Mouse (Mus musculus) kidney, adult 8-10 months (tissue): ENCODE results near the gene Hist1h3h.
"Not testable (repeated sequence)": the region's sequence is repeated elsewhere in the genome, so short reads cannot be mapped to it uniquely, and the experiment has no call there.

Source experiments
- DNase-seq, 2 experiments: peaks; one replicate each; pipeline ENCODE4 v3.0.0; 2022

The Hist1h3h gene

DNA sequence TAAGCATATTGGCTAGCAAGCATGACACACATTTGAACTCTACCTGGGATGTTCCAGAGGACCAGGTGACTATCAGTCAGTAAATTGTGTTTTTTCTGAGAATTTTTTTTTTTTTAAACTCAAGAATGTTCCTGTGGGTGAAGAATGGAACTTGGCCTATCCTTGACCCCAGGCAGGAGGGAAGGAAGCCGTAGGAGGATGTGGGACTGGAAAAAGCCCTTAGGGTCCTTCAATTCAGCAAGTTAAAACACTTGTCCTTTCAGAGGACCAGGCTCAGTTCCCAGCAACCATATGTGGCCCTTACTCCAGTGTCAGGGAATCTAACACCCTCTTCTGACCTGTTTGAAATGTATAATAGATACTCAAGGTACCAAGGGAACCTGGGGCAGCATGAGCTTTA lies 12.1 kb downstream of the Hist1h3h start:
- no peak for DNase-seq

DNA sequence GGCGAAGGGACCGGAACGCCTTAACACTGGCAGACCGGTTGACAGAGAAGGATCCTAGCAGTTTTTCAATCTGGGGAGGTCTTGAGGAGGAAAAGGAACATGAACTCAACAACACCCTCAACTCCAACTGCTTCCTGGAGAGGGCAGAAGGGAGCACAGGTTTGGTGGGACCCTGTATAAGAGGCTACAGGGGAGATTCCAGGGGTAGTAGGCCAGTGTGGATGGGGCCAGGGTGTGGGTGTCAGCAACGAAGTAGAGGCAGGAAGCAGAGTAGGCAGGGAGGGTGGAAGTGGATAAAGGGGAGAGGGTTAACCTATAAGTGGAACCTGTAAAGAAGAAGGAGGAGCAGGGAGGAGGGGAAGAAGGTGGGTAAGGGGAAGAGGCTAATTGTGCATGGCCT lies 16.0 kb downstream of the Hist1h3h start:
- DNase-seq: no peak

DNA sequence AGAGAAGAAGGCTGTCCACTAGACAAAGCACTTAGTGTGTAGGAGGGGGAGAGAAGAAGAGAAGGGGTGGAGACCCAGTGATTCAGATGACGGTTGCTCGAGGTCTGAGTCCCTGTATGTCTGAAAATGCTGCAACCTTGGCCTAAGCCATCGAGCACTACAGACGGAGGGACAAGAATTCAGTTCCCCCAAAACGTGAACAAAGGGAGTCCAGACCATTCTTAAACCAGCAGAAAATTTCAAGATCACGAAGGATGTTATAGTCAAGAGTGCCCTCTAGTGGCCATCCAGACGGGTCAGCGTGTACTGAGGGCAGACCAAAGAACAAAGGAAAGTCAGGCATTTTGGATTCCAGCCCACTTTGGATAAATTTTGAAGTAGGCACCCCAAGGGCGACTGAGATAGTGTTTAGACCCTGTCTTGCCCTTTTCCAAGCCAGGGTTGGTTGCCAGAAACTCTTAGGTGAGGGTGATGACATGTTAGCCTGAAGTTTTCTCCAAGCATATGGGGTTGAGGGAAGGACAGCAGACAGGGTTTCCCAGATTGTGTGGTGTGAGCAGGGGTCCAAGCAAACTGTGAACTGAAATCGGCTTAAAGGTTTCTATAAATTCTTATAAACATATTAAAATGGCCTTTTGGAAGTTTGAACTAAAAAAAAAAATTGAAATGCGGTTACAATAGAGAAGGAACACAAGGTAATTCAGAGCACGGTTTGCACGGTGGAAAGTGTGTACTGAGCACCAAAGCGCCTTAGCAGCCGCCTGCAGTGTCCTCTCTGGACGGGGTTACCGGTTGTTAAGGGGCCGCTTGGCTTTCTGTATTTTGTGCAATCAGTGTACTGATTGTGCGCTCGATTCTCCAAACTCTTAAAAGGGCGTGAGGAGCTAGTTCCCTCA lies 16.8 kb downstream of the Hist1h3h start:
- DNase-seq: peak; percentile 64 to 68

DNA sequence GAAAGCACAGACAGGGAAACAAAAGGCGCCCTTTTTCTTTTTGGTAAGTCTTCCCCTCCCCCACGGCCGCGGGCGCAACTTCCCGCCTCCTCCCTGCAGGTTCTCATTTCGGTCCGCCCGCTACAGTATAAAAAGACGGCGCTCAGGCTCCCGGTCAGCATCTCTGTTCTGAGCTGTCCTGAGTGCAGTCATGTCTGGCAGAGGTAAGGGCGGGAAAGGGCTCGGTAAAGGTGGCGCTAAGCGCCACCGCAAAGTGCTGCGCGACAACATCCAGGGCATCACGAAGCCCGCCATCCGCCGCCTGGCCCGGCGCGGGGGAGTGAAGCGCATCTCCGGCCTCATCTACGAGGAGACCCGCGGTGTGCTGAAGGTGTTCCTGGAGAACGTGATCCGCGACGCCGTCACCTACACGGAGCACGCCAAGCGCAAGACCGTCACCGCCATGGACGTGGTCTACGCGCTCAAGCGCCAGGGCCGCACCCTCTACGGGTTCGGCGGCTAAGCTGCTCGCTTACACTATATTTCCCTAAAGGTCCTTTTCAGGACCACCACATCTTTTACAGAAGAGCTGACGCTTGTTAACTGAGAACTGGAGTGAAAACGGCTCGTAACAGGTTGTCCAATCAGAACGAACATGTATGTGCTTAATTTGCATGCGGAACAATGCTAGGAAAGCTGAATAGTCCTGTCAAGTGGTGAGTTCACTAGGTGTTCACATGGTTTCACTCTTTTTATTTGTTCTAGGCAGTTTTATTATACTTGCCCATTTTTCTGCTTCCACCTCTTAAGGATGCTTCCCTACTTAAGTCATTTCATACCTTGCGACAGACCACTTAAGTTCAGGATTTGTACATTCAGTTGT lies 17.7 kb downstream of the Hist1h3h start, which contains the start of gene Hist1h4j:
Gene Hist1h4j, plus strand, starts transcription at position 159 of the 862 bp plus-strand sequence.
- DNase-seq: not testable (repeated sequence)

DNA sequence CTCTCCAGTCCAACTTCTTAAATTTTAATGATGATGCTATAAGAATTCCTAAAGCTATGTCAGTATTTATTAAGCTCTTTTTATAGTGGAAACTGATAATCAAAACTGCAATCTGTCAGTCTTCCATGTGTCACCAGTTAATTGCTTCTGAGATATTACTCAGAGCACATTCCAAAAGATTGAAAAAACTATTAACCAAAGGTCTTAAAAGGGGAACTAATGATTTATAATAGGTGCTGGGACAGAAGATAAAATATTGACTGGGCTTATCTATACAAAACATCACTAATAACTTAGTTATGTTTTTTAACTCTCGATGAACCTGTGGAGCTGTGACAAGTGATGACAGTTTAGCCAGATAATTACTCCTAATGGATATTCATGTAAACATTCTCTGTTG lies 27.5 kb downstream of the Hist1h3h start:
- DNase-seq: no peak

DNA sequence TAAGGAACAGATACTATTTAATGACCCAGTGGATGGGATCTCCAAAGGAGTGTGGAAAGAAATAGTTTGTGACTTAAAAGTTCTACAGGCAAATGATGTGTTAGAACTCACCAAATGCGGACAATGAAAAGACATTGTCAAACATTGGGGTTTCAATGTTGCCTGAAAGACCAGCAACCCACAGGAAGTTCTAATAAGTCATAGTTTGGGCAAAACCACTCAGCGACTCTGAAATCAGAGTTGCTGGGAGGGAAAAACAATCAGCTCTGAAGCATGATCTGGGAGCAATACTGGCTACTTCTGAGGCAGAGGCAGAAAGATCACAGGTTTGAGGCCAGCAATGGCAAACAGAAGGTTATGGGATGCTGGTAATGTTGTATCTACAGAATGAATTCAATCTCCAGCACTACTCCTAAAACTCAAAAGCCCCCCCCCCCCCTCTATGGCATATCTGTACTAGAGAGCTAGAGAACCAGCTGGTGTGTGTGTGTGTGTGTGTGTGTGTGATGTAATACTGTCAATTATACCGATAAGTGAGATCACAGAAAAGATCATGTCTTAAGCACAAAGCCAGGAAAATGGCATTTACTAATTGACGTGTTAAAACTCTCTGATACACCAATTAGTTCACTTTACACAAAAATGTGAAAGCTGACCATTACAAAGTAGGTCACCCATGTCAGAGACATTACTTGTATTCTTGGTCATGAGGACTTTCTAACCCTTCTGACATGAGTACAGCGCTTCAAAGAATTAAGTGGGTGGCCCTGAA lies 32.1 kb downstream of the Hist1h3h start:
- no peak for DNase-seq

DNA sequence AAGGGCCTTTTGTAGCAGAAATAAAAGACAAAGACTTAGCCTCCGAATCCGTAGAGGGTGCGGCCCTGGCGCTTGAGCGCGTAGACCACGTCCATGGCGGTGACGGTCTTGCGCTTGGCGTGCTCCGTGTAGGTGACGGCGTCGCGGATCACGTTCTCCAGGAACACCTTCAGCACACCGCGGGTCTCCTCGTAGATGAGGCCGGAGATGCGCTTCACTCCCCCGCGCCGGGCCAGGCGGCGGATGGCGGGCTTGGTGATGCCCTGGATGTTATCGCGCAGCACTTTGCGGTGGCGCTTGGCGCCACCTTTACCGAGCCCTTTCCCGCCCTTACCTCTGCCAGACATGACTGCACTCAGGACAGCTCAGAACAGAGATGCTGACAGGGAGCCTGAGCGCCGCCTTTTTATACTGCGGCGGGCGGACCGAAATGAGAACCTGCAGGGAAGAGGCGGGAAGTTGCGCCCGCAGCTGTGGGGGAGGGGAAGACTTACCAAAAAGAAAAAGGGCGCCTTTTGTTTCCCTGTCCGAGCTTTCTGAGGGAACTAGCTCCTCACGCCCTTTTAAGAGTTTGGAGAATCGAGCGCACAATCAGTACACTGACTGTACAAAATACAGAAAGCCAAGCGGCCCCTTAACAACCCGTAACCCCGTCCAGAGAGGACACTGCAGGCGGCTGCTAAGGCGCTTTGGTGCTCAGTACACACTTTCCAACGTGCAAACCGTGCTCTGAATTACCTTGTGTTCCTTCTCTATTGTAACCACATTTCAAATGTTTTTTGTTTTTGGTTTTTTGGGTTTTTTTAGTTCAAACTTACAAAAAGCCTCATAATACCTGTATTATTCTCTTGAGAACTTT lies 32.9 kb downstream of the Hist1h3h start, which contains the start of gene Hist1h4k:
Gene Hist1h4k, minus strand, starts transcription at position 347 of the 859 bp plus-strand sequence.
- DNase-seq: peak; percentile 58 to 68

DNA sequence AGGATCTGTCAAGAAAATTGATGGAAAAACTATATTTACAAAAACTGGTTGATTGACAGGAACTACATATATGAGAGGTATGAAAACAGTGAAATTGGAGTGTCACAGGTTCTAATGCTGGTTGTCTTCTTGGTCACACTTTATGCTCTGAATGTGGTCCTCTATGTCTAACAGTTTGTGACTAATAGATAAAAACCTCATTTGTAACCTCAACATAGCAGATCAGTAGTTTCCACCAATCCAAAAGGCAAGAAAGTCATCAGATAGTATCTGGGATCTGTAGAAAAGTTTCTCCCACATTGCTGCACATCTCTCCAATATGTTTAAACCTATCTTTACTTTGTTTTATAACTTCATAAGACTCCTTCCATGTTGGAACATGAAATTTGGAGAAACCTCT lies 34.0 kb downstream of the Hist1h3h start:
- no peak for DNase-seq

DNA sequence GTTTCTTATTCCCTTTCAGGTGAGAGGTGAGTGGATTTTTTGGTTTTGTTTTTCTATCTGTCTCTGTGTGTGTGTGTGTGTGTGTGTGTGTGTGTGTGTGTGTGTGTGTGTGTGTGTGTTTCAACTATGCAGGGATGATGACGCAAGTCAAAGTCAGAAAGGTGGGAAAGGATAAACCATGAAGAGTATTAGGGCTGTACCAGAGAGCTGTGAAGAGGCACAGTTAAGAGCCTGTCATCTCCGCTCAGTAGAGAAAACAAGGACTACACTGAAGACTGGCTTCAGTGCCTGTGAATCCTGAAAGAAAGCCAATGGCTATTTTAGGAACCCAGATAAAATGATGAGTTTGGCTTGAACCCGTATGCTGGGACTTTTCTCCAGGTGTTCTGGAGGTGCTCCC lies 34.4 kb downstream of the Hist1h3h start:
- no peak for DNase-seq

DNA sequence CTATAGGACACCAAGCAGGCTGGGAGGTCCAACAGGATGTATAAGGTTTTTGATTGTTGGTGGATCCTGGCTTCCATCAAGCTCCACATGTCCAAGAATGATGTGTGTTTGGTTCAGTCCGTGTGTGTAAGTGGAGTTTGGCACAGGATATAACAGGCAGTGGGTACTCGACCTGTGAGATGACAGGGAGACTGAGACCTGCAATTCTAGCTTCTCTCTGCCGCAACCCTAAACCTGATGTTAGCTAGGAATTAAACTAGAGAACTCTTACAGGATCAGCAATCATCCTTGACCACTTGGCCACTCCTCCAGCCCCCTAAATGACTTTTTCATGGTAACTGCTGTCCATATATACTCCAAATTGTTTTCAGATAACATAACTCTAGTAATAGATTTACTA lies 34.9 kb downstream of the Hist1h3h start:
- no peak for DNase-seq

DNA sequence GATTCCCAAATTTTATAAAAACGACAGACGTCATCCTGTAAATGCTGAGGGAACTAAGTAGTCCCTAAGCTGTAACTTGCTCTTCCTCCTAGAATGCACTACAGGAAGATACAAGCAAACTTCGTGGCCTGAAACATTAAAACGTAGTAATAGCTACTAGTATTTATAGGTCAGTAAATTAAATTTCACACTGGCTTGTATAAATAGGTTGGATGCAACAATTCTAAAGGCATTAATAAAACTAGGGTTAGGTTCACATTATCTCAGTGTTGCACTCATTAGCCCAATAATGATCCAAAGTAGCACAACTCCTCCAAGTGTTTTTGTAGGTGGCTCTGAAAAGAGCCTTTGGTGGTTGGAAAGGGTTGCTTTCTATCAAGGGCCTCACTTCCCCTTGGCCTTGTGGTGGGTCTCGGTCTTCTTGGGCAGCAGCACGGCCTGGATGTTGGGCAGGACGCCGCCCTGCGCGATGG lies 35.6 kb downstream of the Hist1h3h start:
- no peak for DNase-seq

DNA sequence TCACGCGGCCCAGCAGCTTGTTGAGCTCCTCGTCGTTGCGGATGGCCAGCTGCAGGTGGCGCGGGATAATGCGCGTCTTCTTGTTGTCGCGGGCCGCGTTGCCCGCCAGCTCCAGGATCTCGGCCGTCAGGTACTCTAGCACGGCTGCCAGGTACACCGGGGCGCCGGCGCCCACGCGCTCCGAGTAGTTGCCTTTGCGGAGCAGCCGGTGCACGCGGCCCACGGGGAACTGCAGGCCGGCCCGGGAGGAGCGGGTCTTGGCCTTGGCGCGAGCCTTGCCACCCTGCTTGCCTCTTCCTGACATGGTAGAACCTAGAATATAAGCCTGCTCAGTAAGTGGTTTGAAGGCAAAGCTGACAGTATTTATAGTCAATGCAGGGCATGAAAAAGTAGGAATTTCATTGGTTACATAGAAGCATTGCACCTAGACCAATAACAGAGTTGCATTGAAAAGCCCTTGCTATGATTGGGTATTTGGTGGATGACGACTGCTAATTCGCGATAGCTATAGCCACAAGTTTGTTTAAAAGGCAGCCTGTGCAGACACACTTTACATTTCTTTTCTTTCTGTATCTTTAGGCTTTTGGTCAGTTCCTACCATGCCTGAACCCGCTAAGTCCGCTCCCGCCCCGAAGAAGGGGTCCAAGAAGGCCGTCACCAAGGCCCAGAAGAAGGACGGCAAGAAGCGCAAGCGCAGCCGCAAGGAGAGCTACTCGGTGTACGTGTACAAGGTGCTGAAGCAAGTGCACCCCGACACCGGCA lies 36.2 kb downstream of the Hist1h3h start, which contains the start of the genes Hist1h2ak and Hist1h2bn:
Gene Hist1h2ak, minus strand, starts transcription at position 304 of the 762 bp plus-strand sequence.
Gene Hist1h2bn, plus strand, starts transcription at position 600 of the 762 bp plus-strand sequence.
- DNase-seq: peak; percentile 12 to 58

DNA sequence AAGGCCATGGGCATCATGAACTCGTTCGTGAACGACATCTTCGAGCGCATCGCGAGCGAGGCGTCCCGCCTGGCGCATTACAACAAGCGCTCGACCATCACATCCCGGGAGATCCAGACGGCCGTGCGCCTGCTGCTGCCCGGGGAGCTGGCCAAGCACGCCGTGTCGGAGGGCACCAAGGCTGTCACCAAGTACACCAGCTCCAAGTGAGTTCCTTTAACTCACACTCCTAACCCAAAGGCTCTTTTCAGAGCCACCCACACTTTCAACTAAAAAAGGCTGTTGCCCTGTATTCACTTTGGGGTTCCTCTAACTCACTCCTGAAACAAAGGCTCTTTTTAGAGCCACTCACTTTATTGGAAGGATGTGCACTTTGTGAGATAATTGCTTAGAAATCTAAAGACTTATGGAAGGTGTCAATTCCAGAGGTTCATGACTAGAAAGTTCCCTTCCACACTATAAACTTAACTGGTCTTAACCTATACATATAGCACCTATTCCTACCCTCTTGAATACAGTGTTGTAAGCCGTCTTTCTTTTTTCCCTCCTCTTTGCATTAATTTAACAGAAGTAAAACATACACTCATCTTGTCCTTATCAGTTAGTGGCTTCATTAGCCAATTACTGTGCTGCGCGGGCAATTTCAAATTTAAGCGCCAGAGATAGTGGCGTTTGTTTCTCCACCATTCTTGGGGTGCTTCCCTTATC lies 37.0 kb downstream of the Hist1h3h start:
- not testable (repeated sequence) for DNase-seq

DNA sequence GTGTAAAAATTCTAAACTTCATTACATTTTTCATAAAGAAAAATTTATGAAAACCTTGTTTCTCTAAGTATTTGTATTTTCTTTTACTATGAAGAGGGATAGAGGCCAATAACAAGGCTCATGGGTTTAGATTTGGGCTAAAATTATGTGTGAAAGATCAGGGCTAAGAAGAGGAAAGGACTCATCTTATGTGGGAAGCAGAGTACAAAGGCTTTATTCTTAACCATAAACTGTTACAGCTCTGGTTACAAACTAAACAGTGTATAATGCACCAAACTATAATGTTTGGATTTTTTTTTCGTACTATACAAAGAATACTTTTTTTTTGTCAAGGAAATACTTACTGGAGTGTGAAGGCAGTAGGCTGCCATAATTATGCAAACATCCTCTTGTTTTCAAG lies 38.2 kb downstream of the Hist1h3h start:
- no peak for DNase-seq
